Mouse (Mus musculus) CH12.LX (cell line): ENCODE measurements at regions not wholly inside any gene's neighbourhood (a gene's known extent, or its start where the extent isn't known, plus 50 kb on each side); places are given as distances from the start of the nearest gene placed in this dataset.

Source experiments
- CTCF ChIP-seq, 2 experiments: IDR thresholded peaks in 1 of 2; conservative IDR thresholded peaks in 1 of 2; 2 replicates each; pipeline ENCODE4 v1.5.1; 2011 to 2012; ENCODE audit warnings: low read depth in 2 of 2, low read length in 2 of 2, improper control_type of control experiment in 1 of 2, inconsistent platforms in 1 of 2, mild to moderate bottlenecking in 1 of 2, moderate library complexity in 1 of 2
- EP300 ChIP-seq: IDR thresholded peaks from 2 replicates; pipeline ENCODE4 v1.6.1; 2011; ENCODE audit warnings: low read length, improper control_type of control experiment
- ETS1 ChIP-seq: conservative IDR thresholded peaks from 2 replicates; pipeline ENCODE4 v1.6.1; 2012; ENCODE audit warnings: low read depth, mild to moderate bottlenecking, inconsistent platforms, low read length, improper control_type of control experiment, moderate library complexity
- HCFC1 ChIP-seq: IDR thresholded peaks from 2 replicates; pipeline ENCODE4 v1.6.1; 2012; ENCODE audit warnings: low read depth, mild to moderate bottlenecking, inconsistent platforms, low read length, improper control_type of control experiment
- IRF4 ChIP-seq: IDR thresholded peaks from 2 replicates; pipeline ENCODE4 v1.6.1; 2014; ENCODE audit warnings: low read depth, mild to moderate bottlenecking, inconsistent platforms, low read length, improper control_type of control experiment
- MXI1 ChIP-seq: IDR thresholded peaks from 2 replicates; pipeline ENCODE4 v1.6.1; 2011; ENCODE audit warnings: mild to moderate bottlenecking, low read depth, low read length, improper control_type of control experiment
- NRF1 ChIP-seq: IDR thresholded peaks from 2 replicates; pipeline ENCODE4 v1.6.1; 2014; ENCODE audit warnings: low read depth, mild to moderate bottlenecking, inconsistent platforms, low read length, improper control_type of control experiment, moderate library complexity
- POLR2A ChIP-seq: IDR thresholded peaks from 2 replicates; pipeline ENCODE4 v1.6.1; 2011; ENCODE audit warnings: low read depth, mild to moderate bottlenecking, improper control_type of control experiment, low read length
- RAD21 ChIP-seq: IDR thresholded peaks from 2 replicates; pipeline ENCODE4 v1.6.1; 2011; ENCODE audit warnings: low read depth, mild to moderate bottlenecking, low read length, improper control_type of control experiment, moderate library complexity
- RCOR1 ChIP-seq: conservative IDR thresholded peaks from 2 replicates; pipeline ENCODE4 v1.6.1; 2012; ENCODE audit warnings: low read depth, mild to moderate bottlenecking, inconsistent platforms, low read length, improper control_type of control experiment
- SMC3 ChIP-seq: IDR thresholded peaks from 2 replicates; pipeline ENCODE4 v1.6.1; 2011; ENCODE audit warnings: low read depth, low read length, improper control_type of control experiment
- TCF12 ChIP-seq: IDR thresholded peaks from 2 replicates; pipeline ENCODE4 v1.6.1; 2014; ENCODE audit warnings: low read depth, mild to moderate bottlenecking, inconsistent platforms, low read length, improper control_type of control experiment
- USF1 ChIP-seq: IDR thresholded peaks from 2 replicates; pipeline ENCODE4 v1.6.1; 2014; ENCODE audit warnings: low read depth, mild to moderate bottlenecking, inconsistent platforms, low read length, improper control_type of control experiment
- ZMIZ1 ChIP-seq: IDR thresholded peaks from 2 replicates; pipeline ENCODE4 v1.6.1; 2012; ENCODE audit warnings: low read depth, mild to moderate bottlenecking, inconsistent platforms, low read length, improper control_type of control experiment

- no peak for TF ChIP-seq MXI1
- TF ChIP-seq HCFC1 = no peak
- no peak for TF ChIP-seq NRF1
- no peak for TF ChIP-seq CTCF (conservative IDR thresholded peaks at IDR 0.05 in 1 of 2, IDR thresholded peaks at IDR 0.05 in 1 of 2; ENCODE audit: low read depth in 2 of 2, low read length in 2 of 2)
- no peak for TF ChIP-seq POLR2A
- TF ChIP-seq RAD21 = no peak
- no peak for TF ChIP-seq SMC3
- no peak for TF ChIP-seq EP300
- no peak for TF ChIP-seq TCF12
- TF ChIP-seq RCOR1 = no peak
- no peak for TF ChIP-seq ETS1
- TF ChIP-seq ZMIZ1 = no peak
- TF ChIP-seq IRF4 = no peak
- TF ChIP-seq USF1 = no peak
Observed at GRCm38 (mm10) chr5:74882563-74882962, 162.0 kb downstream of the Chic2 start.
